Mouse (Mus musculus) heart, embryonic 11.5 days (tissue): Measurements from ENCODE around the gene Syt8. TPM values are rescaled to one million over a fixed set of nuclear protein-coding genes. Genes with fewer than 3 reads are reported as not detected.

Experiments used
- ATAC-seq: fragments of 200-750 bp; cut with Nextera tagmentation; replicated peaks from 2 replicates; pipeline ENCODE4 v1.8.0; 2017; ENCODE audit warnings: moderate library complexity; ENCODE audit not compliant: insufficient number of reproducible peaks, low FRiP score, low TSS enrichment
- H3K27ac ChIP-seq: fragments of 300-500 bp; sonication (generic); 2 replicates; pipeline ENCODE4 v1.5.1; 2014; ENCODE audit warnings: mild to moderate bottlenecking, low read depth, low read length
- H3K27me3 ChIP-seq: fragments of 300-500 bp; sonication (generic); 2 replicates; pipeline ENCODE4 v1.6.1; 2014; ENCODE audit warnings: mild to moderate bottlenecking, low read length, mixed read lengths; ENCODE audit not compliant: control insufficient read depth, insufficient read depth
- H3K36me3 ChIP-seq: fragments of 300-500 bp; sonication (generic); 2 replicates; pipeline ENCODE4 v1.6.1; 2014; ENCODE audit warnings: mild to moderate bottlenecking, low read length, moderate library complexity, mixed read lengths; ENCODE audit not compliant: control insufficient read depth, insufficient read depth
- H3K4me1 ChIP-seq: fragments of 300-500 bp; sonication (generic); 2 replicates; pipeline ENCODE4 v1.6.1; 2014; ENCODE audit warnings: low read length; ENCODE audit not compliant: control insufficient read depth, insufficient read depth
- H3K4me2 ChIP-seq: fragments of 300-500 bp; sonication (generic); 2 replicates; pipeline ENCODE4 v1.6.1; 2014; ENCODE audit warnings: mild to moderate bottlenecking, moderate library complexity
- H3K4me3 ChIP-seq: fragments of 300-500 bp; sonication (generic); 2 replicates; pipeline ENCODE4 v1.5.1; 2014; ENCODE audit warnings: low read depth, low read length
- H3K9ac ChIP-seq: fragments of 300-500 bp; sonication (generic); 2 replicates; pipeline ENCODE4 v1.6.1; 2014; ENCODE audit warnings: mild to moderate bottlenecking, low read depth, low read length, moderate library complexity
- H3K9me3 ChIP-seq: fragments of 300-500 bp; sonication (generic); replicated peaks from 2 replicates; pipeline ENCODE4 v1.6.1; 2016; ENCODE audit warnings: low read length; ENCODE audit not compliant: control insufficient read depth
- whole genome bisulfite sequencing: fragments of 180-500 bp; shearing (Covaris S2); extraction: QIAGEN DNeasy Blood & Tissue Kit; methylation state at CpG from one replicate; pipeline ENCODE4 v1.1.7; 2014; ENCODE audit not compliant: insufficient replicate concordance; 5-methylcytosine and 5-hydroxymethylcytosine counted together
- polyA plus RNA-seq: library from polyadenylated mRNA; unstranded; fragments of >200 nt; fragmentation: Nextera tagmentation; extraction: Ambion mirVana; gene quantifications from 2 replicates; pipeline ENCODE4 v1.2.1, GENCODE M21; 2014

Gene Syt8
- polyA plus RNA-seq, 1 experiment from 2014 or later = 0.26 TPM

GRCm38 (mm10) chr7:142482256-142482609 lies 47.6 kb downstream of the Syt8 start:
- WGBS = 15% methylated on average over 6 of the region's 6 CpGs
- Histone ChIP-seq H3K9ac (peak overlapping the region; percentile 83), H3K36me3 (0 out of 2 replicates have a peak, but pooled peaks cover 3% of the 10 kb centered on the region), H3K27ac (peak overlapping the region; percentile 98), H3K9me3 (no peaks in the 10 kb centered on the region), H3K27me3 (no peaks in the 10 kb centered on the region), H3K4me3 (no peak overlapping the region), H3K4me2 (peak overlapping the region; percentile 55), H3K4me1 (peaks cover 57% of the 10 kb centered on the region)
- ATAC-seq = no peak

GRCm38 (mm10) chr7:142483136-142483535 lies 48.5 kb downstream of the Syt8 start:
- Histone ChIP-seq H3K4me2 (no peak overlapping the region), H3K27me3 (no peaks in the 10 kb centered on the region), H3K27ac (peak overlapping the region; percentile 98), H3K36me3 (0 out of 2 replicates have a peak, but pooled peaks cover 3% of the 10 kb centered on the region), H3K4me3 (no peak overlapping the region), H3K9ac (peak overlapping the region; percentile 83), H3K9me3 (no peaks in the 10 kb centered on the region), H3K4me1 (peaks cover 66% of the 10 kb centered on the region)
- peak; percentile 20 for ATAC-seq
- 10% methylated on average over 11 of the region's 11 CpGs for WGBS

GRCm38 (mm10) chr7:142484780-142485179 lies 50.1 kb downstream of the Syt8 start:
- H3K27ac ChIP-seq = peak overlapping the region; percentile 98; the same call in 1 of the 2 replicates
- no peak overlapping the region for H3K4me2 ChIP-seq
- peaks cover 63% of the 10 kb centered on the region for H3K4me1 ChIP-seq
- WGBS = 68% methylated on average over 12 of the region's 12 CpGs
- no peak overlapping the region for H3K4me3 ChIP-seq
- 0 out of 2 replicates have a peak, but pooled peaks cover 3% of the 10 kb centered on the region for H3K36me3 ChIP-seq
- H3K9me3 ChIP-seq = no peaks in the 10 kb centered on the region
- H3K9ac ChIP-seq = no peak overlapping the region
- H3K27me3 ChIP-seq = no peaks in the 10 kb centered on the region
- no peak for ATAC-seq

- Histone ChIP-seq H3K4me1 (peaks cover 54% of the 10 kb centered on the region), H3K36me3 (peaks cover 3% of the 10 kb centered on the region; the same call in 1 of the 2 replicates), H3K9me3 (no peaks in the 10 kb centered on the region), H3K4me3 (no peak overlapping the region), H3K27me3 (no peaks in the 10 kb centered on the region), H3K4me2 (no peak overlapping the region), H3K27ac (peak overlapping the region; percentile 98), H3K9ac (peak overlapping the region; percentile 7; the same call in 1 of the 2 replicates)
- no peak for ATAC-seq
- WGBS = 69% methylated on average over 8 of the region's 8 CpGs
Measured at GRCm38 (mm10) chr7:142486751-142487162, 52.1 kb downstream of the Syt8 start.

- Histone ChIP-seq H3K27me3 (no peaks in the 10 kb centered on the region), H3K4me2 (0 out of 2 replicates have a peak overlapping the region, but pooled peaks have one; percentile 5), H3K4me1 (peaks cover 47% of the 10 kb centered on the region), H3K4me3 (no peak overlapping the region), H3K9me3 (no peaks in the 10 kb centered on the region), H3K36me3 (peaks cover 3% of the 10 kb centered on the region; the same call in 1 of the 2 replicates), H3K9ac (peak overlapping the region; percentile 7; the same call in 1 of the 2 replicates), H3K27ac (peak overlapping the region; percentile 98)
- 21% methylated on average over 9 of the region's 9 CpGs for WGBS
- ATAC-seq = peak; percentile 44
Measured at GRCm38 (mm10) chr7:142487341-142487859, 52.8 kb downstream of the Syt8 start.

- Histone ChIP-seq H3K9me3 (no peaks in the 10 kb centered on the region), H3K27ac (peak overlapping the region; percentile 98), H3K36me3 (peaks cover 3% of the 10 kb centered on the region; the same call in 1 of the 2 replicates), H3K27me3 (no peaks in the 10 kb centered on the region), H3K4me1 (peaks cover 41% of the 10 kb centered on the region), H3K4me2 (no peak overlapping the region), H3K9ac (0 out of 2 replicates have a peak overlapping the region, but pooled peaks have one; percentile 11), H3K4me3 (no peak overlapping the region)
- ATAC-seq = no peak
- 85% methylated on average over 3 of the region's 3 CpGs for WGBS
Measured at GRCm38 (mm10) chr7:142488053-142488452, 53.4 kb downstream of the Syt8 start.

Other genes with a start within 250 kb of the Syt8 start
- gene Gm10153, start 244.5 kb upstream of the Syt8 start, polyA plus RNA-seq = not detected in 2 replicates
- gene Krtap5-3, start 233.5 kb upstream of the Syt8 start, polyA plus RNA-seq = not detected in 2 replicates
- not detected in 2 replicates for gene Gm7579, start 223.0 kb upstream of the Syt8 start, polyA plus RNA-seq
- not detected in 2 replicates for gene Krtap5-5, start 204.9 kb upstream of the Syt8 start, polyA plus RNA-seq
- gene Gm40460, start 193.8 kb upstream of the Syt8 start, polyA plus RNA-seq = not detected in 2 replicates
- gene Gm2431, start 176.5 kb upstream of the Syt8 start, polyA plus RNA-seq = not detected in 2 replicates
- not detected in 2 replicates for gene Gm4559, start 160.5 kb upstream of the Syt8 start, polyA plus RNA-seq
- not detected in 2 replicates for gene Krtap5-1, start 137.7 kb upstream of the Syt8 start, polyA plus RNA-seq
- gene Krtap5-4, start 131.3 kb upstream of the Syt8 start, polyA plus RNA-seq = 0.26 TPM in 1 of 2 replicates, not detected in the other
- 7.6 and 8.3 TPM in 2 replicates for gene Ifitm10, start 61.1 kb upstream of the Syt8 start, polyA plus RNA-seq
- 1.9 TPM in 1 of 2 replicates, not detected in the other for gene Gm49369, start 52.2 kb upstream of the Syt8 start, polyA plus RNA-seq
- 378 and 446 TPM in 2 replicates for gene Ctsd, start 46.8 kb upstream of the Syt8 start, polyA plus RNA-seq
- 46.1 and 51.6 TPM in 2 replicates for gene Tnni2, start 7.0 kb downstream of the Syt8 start, polyA plus RNA-seq
- 31.4 and 32.1 TPM in 2 replicates for gene Lsp1, start 26.0 kb downstream of the Syt8 start, polyA plus RNA-seq
- 16.0 and 16.3 TPM in 2 replicates for gene Tnnt3, start 64.0 kb downstream of the Syt8 start, polyA plus RNA-seq
- 15.4 and 19.3 TPM in 2 replicates for gene Mrpl23, start 97.8 kb downstream of the Syt8 start, polyA plus RNA-seq
- 1,098 and 1,138 TPM in 2 replicates for gene Igf2, start 232.0 kb downstream of the Syt8 start, polyA plus RNA-seq
- 0.16 and 0.37 TPM in 2 replicates for gene Gm49394, start 235.1 kb downstream of the Syt8 start, polyA plus RNA-seq